Mouse (Mus musculus): ENCODE data around the gene Usp19. TPM values are rescaled to one million over a fixed set of nuclear protein-coding genes. Genes with fewer than 3 reads are reported as not detected.
A peak's percentile ranks its signal among the peaks of the same experiment; 100 is the strongest.

Gene Usp19
- polyA plus RNA-seq, 1 experiment: 184 TPM

DNA sequence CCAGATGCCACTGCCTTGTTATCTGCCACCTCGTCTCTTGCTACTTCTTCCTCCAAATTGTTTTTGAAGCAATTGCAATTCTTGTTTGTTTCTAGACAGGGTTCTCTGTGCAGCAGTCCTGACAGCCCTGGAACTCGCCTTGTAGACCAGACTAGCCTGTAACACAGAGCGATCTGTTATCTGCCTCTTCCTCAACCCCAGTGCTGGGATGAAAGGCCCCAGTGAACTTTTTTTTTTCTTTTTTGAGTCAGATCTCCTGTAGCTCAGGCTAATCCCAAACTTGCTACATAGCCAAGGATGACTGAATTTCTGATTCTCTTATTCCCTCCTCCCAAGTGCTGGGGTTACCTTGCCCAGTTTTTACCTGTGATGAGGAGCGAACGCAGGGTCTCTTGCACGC, 36.0 kb upstream of the Usp19 start:
- no peak for DNase-seq (ENCODE audit: low read depth)
- TF ChIP-seq CTCF (IDR thresholded peaks at IDR 0.05; ENCODE audit: borderline replicate concordance, extremely low read depth, insufficient read depth, insufficient read length): no peak
- TF ChIP-seq POLR2A (IDR thresholded peaks at IDR 0.05; ENCODE audit: borderline replicate concordance, extremely low read depth, insufficient read depth, insufficient read length, poor library complexity, severe bottlenecking): no peak

DNA sequence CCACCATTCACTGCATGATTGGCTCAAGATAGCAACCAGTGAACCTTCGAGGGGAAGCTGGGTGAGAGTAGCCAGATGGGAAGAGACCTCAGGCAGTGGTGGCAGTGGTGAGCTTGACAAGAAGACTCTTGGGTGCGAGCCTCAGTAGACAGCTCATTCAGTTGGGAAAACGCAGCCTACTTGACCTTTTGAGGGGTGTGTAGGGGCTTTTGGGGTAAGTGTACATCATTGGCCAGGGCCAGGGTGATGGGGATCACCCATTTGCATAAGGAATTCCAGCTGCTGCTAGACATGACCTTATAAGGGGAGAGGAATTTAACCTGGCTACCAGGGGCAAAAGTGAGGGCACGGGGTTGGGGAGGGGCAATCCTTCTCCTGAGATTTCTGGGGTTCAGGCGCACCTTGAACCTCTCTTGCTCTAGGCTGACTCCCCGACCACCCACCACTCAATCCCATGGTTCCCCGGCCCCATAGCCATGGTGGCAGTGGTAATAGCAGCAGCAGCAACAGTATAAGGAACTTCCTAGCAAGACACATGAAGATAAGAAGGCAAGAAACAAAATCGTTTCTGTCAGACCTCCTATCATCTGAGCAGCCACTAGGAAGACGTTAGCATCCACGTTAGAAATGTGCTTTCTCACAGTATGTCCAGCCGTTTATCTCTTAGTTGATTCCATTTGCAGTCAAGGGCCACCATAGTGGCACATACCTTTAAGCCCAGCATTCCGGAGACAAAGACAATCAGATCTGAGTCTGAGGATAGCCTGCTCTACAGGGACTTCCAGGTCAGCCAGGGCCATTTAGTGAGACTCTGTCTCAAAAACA, 34.4 kb upstream of the Usp19 start:
- no peak for TF ChIP-seq CTCF (IDR thresholded peaks at IDR 0.05; ENCODE audit: borderline replicate concordance, extremely low read depth, insufficient read depth, insufficient read length)
- no peak for TF ChIP-seq POLR2A (IDR thresholded peaks at IDR 0.05; ENCODE audit: borderline replicate concordance, extremely low read depth, insufficient read depth, insufficient read length, poor library complexity, severe bottlenecking)
- no peak for DNase-seq (ENCODE audit: low read depth)

DNA sequence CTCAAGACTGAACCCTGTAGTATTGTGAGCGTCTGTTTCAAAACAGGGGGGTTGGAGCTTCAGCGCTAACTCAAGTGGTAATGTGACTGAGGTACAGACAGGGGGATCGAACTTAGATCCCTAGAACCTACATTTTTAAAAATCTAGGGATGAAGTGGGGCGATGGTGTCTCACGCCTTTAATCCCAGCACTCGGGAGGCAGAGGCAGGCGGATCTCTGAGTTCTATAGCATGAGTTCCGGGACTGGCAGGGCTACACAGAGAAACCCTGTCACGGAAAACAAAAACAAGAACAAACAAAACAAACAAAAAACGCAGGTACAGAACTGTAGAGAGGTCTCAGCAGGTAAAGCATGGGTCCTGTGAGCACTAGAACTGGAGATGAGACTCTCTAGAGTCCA, 33.4 kb upstream of the Usp19 start:
- no peak for DNase-seq (ENCODE audit: low read depth)
- no peak for TF ChIP-seq CTCF (IDR thresholded peaks at IDR 0.05; ENCODE audit: borderline replicate concordance, extremely low read depth, insufficient read depth, insufficient read length)
- no peak for TF ChIP-seq POLR2A (IDR thresholded peaks at IDR 0.05; ENCODE audit: borderline replicate concordance, extremely low read depth, insufficient read depth, insufficient read length, poor library complexity, severe bottlenecking)

DNA sequence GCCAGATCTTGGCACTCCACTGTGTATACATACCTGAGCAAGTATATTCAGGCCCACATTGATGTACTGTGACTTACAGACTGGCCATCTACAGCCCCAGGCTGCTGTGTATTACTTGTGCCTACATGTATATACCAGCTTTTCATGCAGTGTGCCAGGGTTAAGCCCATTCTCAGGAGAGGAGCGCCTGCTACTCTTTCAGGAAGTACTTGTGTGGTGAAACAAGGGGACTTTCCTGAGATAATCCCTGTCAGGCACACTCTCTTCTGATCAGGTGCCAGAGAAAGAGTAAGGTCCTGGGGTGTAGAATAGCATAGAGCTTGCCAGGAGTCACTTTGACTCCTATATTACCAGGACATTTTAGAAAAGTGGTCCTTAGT, 30.5 kb upstream of the Usp19 start:
- no peak for DNase-seq (ENCODE audit: low read depth)
- TF ChIP-seq POLR2A (IDR thresholded peaks at IDR 0.05; ENCODE audit: borderline replicate concordance, extremely low read depth, insufficient read depth, insufficient read length, poor library complexity, severe bottlenecking): no peak
- no peak for TF ChIP-seq CTCF (IDR thresholded peaks at IDR 0.05; ENCODE audit: borderline replicate concordance, extremely low read depth, insufficient read depth, insufficient read length)

DNA sequence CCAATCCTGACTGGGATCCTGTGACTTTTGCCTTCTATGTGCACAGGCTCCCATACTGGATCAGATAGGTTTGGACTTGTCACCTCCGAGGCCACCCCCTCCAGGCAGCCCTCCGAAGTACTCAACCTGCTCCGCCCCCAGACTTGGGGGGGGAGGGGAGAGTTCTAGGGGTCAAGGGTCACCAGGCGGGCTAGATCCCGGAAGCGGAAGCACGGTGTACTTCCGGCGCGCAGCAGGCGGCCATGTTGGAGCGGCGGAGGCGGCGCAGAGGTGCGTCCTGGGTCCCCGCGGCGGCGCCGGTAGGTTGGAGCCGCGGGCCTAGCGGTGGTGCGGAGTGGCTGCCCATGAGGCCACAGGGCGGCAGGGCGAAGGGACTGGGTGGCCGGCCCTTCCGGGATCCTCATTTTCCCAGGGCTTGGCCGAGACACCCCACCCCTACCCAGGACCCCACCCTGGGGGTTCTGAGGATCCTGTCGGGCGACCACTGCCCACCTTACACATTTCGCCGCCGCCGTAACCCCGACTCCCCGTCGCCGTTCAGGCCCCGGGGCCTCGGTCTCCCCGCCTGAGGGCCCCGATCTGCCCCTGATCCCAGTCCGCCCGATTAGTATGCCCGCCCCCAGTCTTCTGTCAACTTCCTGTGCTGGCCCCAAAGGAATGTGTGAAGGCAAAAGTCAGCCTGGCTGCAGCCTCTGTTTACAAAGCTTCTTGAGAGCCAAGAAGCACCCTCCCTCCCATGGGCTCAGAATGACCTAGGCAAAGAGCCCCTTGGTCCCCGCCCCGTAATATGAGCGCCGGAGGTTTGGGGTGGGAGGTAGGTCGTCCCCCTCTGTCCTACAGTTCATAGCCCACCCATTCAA, 29.9 kb upstream of the Usp19 start, which contains the start of gene Ccdc71:
Gene Ccdc71 (plus strand): TSS at position 209 of the 860 bp plus-strand sequence.
- DNase-seq (ENCODE audit: low read depth): peak; percentile 90
- peak; percentile 85 for TF ChIP-seq POLR2A (IDR thresholded peaks at IDR 0.05; ENCODE audit: borderline replicate concordance, extremely low read depth, insufficient read depth, insufficient read length, poor library complexity, severe bottlenecking)
- no peak for TF ChIP-seq CTCF (IDR thresholded peaks at IDR 0.05; ENCODE audit: borderline replicate concordance, extremely low read depth, insufficient read depth, insufficient read length)

DNA sequence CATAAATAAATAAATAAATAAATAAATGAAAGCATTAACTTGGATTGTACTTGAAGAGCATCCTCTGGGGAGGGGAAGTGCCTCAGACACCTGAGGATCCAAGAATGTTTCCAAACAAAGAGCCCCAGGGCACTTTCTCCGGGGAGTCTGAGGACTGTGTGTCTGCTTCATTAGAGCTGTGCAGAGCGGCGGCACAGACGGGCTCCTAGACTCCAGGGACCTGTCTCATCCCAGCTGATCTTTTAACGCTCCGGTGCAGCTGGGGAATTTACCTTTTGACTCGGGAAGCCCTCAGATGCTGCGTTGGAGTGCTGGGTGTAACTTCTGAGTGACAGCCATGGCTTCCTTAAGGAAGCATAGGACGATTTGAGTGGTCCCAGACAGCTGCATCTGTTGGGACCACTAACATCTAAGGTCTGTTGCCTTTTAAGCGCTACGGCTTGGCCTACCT, 29.2 kb upstream of the Usp19 start, which contains the start of gene Klhdc8b:
Gene Klhdc8b (minus strand): TSS at position 401 of the 451 bp plus-strand sequence.
- DNase-seq (ENCODE audit: low read depth): peak; percentile 12

DNA sequence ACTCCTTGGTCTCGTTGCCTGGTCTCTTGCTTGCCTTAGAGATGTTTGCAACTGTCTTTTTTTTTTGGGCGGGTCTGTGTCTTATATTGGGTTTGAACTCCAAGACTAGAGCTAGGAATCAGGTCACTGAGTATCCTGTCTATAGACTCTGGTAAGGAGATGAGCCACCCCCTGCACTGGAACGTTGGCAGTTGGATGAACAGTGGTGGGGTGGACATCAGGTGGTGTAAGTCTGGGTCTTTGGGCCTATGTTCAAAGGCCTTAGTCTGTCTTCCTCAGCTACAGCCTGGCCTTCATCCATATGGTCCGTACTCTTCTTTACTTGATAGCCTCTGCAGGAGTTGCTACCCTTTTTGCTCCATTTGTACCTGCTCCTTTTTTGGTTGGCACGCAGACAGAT, 28.7 kb upstream of the Usp19 start:
- TF ChIP-seq CTCF (IDR thresholded peaks at IDR 0.05; ENCODE audit: borderline replicate concordance, extremely low read depth, insufficient read depth, insufficient read length) (no peak), POLR2A (IDR thresholded peaks at IDR 0.05; ENCODE audit: borderline replicate concordance, extremely low read depth, insufficient read depth, insufficient read length, poor library complexity, severe bottlenecking) (no peak)
- DNase-seq (ENCODE audit: low read depth): no peak

More for the DNA sequence above, 29.2 kb upstream of the Usp19 start, which contains the start of gene Klhdc8b:
- TF ChIP-seq CTCF (IDR thresholded peaks at IDR 0.05; ENCODE audit: borderline replicate concordance, extremely low read depth, insufficient read depth, insufficient read length) (no peak), POLR2A (IDR thresholded peaks at IDR 0.05; ENCODE audit: borderline replicate concordance, extremely low read depth, insufficient read depth, insufficient read length, poor library complexity, severe bottlenecking) (no peak)

DNA sequence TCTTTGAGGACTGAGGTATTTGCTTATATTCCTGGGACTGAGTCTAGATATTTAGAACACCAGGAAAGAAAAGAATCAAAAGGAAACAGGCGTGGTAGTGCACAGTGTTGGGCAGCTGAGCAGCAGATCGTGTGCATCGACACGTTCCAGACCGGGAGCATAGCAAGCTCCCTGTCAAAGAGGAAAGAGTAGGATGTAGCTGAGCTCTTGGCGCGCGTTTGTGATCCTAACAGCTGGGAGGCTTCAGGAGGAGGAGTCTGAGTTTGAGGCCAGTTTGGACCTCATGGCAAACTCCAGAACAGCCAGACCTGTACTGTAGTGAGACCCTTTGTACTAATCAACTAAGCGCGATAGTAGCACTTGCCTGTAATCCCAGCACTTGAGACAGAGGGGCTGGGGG, 28.2 kb upstream of the Usp19 start:
- DNase-seq (ENCODE audit: low read depth): no peak
- no peak for TF ChIP-seq POLR2A (IDR thresholded peaks at IDR 0.05; ENCODE audit: borderline replicate concordance, extremely low read depth, insufficient read depth, insufficient read length, poor library complexity, severe bottlenecking)
- no peak for TF ChIP-seq CTCF (IDR thresholded peaks at IDR 0.05; ENCODE audit: borderline replicate concordance, extremely low read depth, insufficient read depth, insufficient read length)

DNA sequence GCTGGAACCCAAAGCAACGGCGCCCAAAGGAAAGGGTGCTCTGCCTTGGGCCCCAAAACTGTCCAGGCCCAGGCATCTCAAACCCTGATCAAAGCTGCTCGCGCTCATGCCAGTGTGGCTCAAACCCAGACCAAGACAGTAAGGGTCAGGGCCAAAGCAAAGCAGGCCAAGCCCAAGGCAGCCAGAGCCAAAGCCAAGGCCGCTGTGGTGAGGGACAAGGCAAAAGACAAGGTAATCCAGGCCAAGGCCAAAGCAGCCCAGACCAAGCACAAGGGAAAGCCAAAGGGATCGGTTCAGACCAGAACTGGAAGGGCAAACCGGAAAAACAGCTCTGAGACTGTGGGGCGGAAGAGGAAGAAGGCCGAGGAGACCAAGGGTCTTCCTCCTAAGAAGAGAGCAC, 26.7 kb upstream of the Usp19 start:
- TF ChIP-seq POLR2A (IDR thresholded peaks at IDR 0.05; ENCODE audit: borderline replicate concordance, extremely low read depth, insufficient read depth, insufficient read length, poor library complexity, severe bottlenecking): no peak
- TF ChIP-seq CTCF (IDR thresholded peaks at IDR 0.05; ENCODE audit: borderline replicate concordance, extremely low read depth, insufficient read depth, insufficient read length): no peak
- no peak for DNase-seq (ENCODE audit: low read depth)

DNA sequence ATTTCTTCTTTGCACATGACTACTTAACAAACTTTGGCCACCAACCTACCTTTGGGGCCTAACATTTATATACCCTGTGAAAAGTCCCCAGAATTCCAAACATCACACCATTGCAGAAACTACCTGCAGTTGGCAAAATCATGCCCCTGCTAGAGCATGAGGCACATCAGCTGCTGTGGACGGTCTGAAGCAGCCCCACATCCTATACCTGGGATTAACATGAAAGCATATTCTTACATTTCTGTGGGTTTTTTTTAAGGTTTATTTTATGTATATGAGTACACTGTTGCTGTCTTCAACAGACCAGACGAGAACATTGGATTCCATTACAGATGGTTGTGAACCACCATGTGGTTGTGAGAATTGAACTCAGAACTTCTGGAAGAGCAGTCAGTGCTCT, 24.2 kb upstream of the Usp19 start:
- TF ChIP-seq POLR2A (IDR thresholded peaks at IDR 0.05; ENCODE audit: borderline replicate concordance, extremely low read depth, insufficient read depth, insufficient read length, poor library complexity, severe bottlenecking) (no peak), CTCF (IDR thresholded peaks at IDR 0.05; ENCODE audit: borderline replicate concordance, extremely low read depth, insufficient read depth, insufficient read length) (no peak)
- DNase-seq (ENCODE audit: low read depth): no peak

DNA sequence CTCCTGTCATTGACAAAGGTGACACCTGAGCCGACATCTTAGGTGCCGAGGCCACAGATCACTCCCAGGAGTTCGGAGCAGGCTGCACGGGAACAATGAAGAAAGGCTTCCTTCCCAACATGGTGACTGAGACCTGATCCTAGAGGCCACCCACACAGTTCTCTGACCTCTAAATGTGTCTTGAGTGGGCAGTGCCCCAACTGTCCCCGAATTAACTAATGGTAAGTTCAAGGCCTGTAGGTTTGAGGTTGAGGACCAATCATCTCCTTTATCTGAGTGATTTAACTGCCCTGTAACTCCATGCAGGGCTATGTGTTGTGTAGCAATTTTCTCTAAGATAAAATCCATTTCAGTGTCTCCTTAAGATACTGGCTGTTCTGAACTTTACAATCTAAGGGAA, 21.0 kb upstream of the Usp19 start:
- TF ChIP-seq POLR2A (IDR thresholded peaks at IDR 0.05; ENCODE audit: borderline replicate concordance, extremely low read depth, insufficient read depth, insufficient read length, poor library complexity, severe bottlenecking) (no peak), CTCF (IDR thresholded peaks at IDR 0.05; ENCODE audit: borderline replicate concordance, extremely low read depth, insufficient read depth, insufficient read length) (no peak)
- DNase-seq (ENCODE audit: low read depth): no peak
